Mouse (Mus musculus): Measurements from ENCODE around the gene Smc5. TPM values are rescaled to one million over a fixed set of nuclear protein-coding genes. Genes with fewer than 3 reads are reported as not detected.

Gene Smc5
- polyA plus RNA-seq, 1 experiment from 2014 or later: 36.3 TPM

DNA sequence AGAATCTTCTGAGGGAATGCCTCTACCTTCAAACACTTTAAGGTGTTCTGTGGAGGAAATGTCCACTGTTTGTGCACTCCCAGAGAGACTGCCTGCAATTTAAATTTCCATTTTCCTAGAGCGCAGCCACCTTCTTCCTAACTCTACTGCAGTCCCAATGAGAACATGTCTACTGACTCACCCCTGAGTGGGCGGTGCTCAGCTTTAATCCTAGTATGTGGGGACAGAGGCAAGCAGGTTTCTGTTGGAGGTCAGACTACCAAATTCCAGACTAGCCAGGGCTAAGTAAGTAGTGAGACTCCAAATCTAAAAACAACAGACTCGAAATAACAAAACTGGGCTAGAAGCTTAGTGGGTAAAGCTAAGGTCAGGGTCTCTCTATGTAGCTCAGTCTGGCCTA is 95.2 kb downstream of the Smc5 start:
- no peaks in the 10 kb centered on the region for H3K27me3 ChIP-seq (ENCODE audit: control insufficient read depth, insufficient read depth, low read length)
- no peaks in the 10 kb centered on the region for H3K4me1 ChIP-seq (ENCODE audit: control insufficient read depth, insufficient read depth, low read length)
- H3K4me3 ChIP-seq (replicated peaks; ENCODE audit: low read depth, low read length): no peak overlapping the region
- H3K9me3 ChIP-seq (ENCODE audit: control insufficient read depth, low read length): no peaks in the 10 kb centered on the region
- ATAC-seq (ENCODE audit: low FRiP score, low TSS enrichment): no peak
- no peaks in the 10 kb centered on the region for H3K36me3 ChIP-seq (ENCODE audit: control insufficient read depth, insufficient read depth, low read length)
- no peak overlapping the region for H3K4me2 ChIP-seq (ENCODE audit: low read length)
- no peak overlapping the region for H3K9ac ChIP-seq (replicated peaks; ENCODE audit: low read length)
- 94% methylated on average over 3 of the region's 3 CpGs for WGBS
- no peak for DNase-seq
- no peak overlapping the region for H3K27ac ChIP-seq (replicated peaks; ENCODE audit: low read depth, low read length)

DNA sequence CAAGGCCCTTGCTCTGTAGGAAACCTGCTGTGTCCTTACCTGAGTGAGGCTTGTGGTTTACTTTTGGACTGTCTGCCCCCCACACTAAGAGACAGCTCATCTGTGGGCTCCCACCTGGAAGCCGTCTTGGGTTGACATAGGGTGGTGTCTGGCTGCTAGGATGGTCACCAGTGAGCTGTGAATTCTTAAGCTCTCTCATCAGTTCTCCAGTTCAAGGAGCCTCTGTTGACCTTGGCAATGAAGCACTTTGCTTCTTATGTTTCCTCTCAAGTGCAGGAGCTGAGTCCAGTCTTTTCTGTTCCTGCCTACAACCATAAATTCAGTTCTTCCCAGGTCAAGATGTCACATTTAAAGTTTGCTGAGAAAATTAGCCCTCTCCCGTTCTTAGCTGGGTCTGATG is 98.2 kb downstream of the Smc5 start:
- H3K4me2 ChIP-seq (ENCODE audit: low read length): no peak overlapping the region
- H3K27ac ChIP-seq (replicated peaks; ENCODE audit: low read depth, low read length): no peak overlapping the region
- no peak overlapping the region for H3K4me3 ChIP-seq (replicated peaks; ENCODE audit: low read depth, low read length)
- H3K27me3 ChIP-seq (ENCODE audit: control insufficient read depth, insufficient read depth, low read length): no peaks in the 10 kb centered on the region
- ATAC-seq (ENCODE audit: low FRiP score, low TSS enrichment) (no peak), DNase-seq (no peak)
- WGBS: 87% methylated on average over 2 of the region's 2 CpGs
- H3K9ac ChIP-seq (replicated peaks; ENCODE audit: low read length): no peak overlapping the region
- H3K36me3 ChIP-seq (ENCODE audit: control insufficient read depth, insufficient read depth, low read length): no peaks in the 10 kb centered on the region
- H3K9me3 ChIP-seq (ENCODE audit: control insufficient read depth, low read length): no peaks in the 10 kb centered on the region
- no peaks in the 10 kb centered on the region for H3K4me1 ChIP-seq (ENCODE audit: control insufficient read depth, insufficient read depth, low read length)

DNA sequence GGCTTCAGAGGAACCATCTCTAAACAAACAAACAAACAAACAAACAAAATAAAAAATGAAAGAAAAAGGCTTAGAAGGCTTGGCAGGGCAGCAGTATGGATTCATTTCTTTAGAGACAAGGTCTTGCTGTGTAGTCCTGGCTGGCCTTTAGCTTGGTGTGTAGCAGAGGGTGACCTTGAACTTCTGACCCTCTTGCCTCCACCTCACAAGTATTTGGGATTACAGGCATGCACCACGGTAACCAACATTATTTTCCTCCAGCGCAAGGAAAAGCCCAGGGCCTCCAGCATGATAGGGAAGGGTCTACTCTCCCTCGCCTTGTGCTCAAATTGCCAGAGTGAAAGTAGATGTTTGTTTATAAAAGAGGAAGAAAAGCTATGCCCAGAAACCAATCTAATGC is 98.6 kb downstream of the Smc5 start:
- no peaks in the 10 kb centered on the region for H3K36me3 ChIP-seq (ENCODE audit: control insufficient read depth, insufficient read depth, low read length)
- H3K4me2 ChIP-seq (ENCODE audit: low read length): no peak overlapping the region
- no peak overlapping the region for H3K9ac ChIP-seq (replicated peaks; ENCODE audit: low read length)
- H3K27me3 ChIP-seq (ENCODE audit: control insufficient read depth, insufficient read depth, low read length): no peaks in the 10 kb centered on the region
- no peaks in the 10 kb centered on the region for H3K4me1 ChIP-seq (ENCODE audit: control insufficient read depth, insufficient read depth, low read length)
- no peak overlapping the region for H3K27ac ChIP-seq (replicated peaks; ENCODE audit: low read depth, low read length)
- no peak overlapping the region for H3K4me3 ChIP-seq (replicated peaks; ENCODE audit: low read depth, low read length)
- ATAC-seq (ENCODE audit: low FRiP score, low TSS enrichment) (no peak), DNase-seq (no peak)
- no peaks in the 10 kb centered on the region for H3K9me3 ChIP-seq (ENCODE audit: control insufficient read depth, low read length)
- WGBS: 76% methylated on average over 3 of the region's 3 CpGs

DNA sequence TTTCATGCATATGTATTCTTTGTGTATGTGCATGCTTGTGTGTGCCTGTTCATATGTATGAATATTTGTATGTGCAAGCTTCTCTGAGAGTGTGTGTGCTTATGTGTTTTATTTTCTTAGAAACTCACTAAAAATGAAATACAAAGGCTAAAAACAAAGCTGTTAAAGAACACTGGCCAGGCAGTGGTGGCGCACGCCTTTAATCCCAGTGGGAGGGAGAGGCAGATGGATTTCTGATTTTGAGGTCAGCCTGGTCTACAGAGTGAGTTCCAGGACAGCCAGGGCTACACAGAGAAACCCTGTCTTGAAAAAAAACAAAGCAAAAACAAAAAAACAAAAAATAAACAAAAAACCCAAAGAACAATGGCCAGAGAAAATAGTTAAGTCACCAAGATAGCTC is 102.6 kb downstream of the Smc5 start:
- Histone ChIP-seq H3K4me2 (ENCODE audit: low read length) (no peak overlapping the region), H3K27me3 (ENCODE audit: control insufficient read depth, insufficient read depth, low read length) (no peaks in the 10 kb centered on the region), H3K36me3 (ENCODE audit: control insufficient read depth, insufficient read depth, low read length) (no peaks in the 10 kb centered on the region), H3K4me1 (ENCODE audit: control insufficient read depth, insufficient read depth, low read length) (no peaks in the 10 kb centered on the region), H3K9me3 (ENCODE audit: control insufficient read depth, low read length) (no peaks in the 10 kb centered on the region), H3K4me3 (replicated peaks; ENCODE audit: low read depth, low read length) (no peak overlapping the region), H3K27ac (replicated peaks; ENCODE audit: low read depth, low read length) (no peak overlapping the region), H3K9ac (replicated peaks; ENCODE audit: low read length) (no peak overlapping the region)
- ATAC-seq (ENCODE audit: low FRiP score, low TSS enrichment): no peak
- no peak for DNase-seq
- WGBS: 95% methylated on average over 2 of the region's 2 CpGs

DNA sequence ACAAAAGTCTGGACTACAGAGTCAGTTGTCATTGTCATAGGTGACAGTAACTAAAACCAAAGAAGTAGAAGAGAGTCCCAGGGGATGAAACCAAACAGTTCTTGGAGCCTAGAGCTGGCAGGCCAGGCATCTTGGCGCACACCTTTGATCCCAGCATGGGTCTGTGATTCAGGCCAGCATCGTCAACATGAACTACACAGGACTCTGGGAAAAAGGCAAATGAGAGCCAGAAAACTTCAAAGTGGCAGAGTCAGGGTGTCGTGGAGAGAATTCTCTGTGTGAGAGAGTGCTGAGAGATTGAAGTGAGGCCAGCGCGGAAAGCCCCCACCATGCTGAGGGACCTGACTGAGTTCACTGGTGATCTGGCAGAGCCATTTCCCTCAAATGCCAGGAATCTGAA is 103.2 kb downstream of the Smc5 start:
- no peaks in the 10 kb centered on the region for H3K27me3 ChIP-seq (ENCODE audit: control insufficient read depth, insufficient read depth, low read length)
- no peak for DNase-seq
- H3K27ac ChIP-seq (replicated peaks; ENCODE audit: low read depth, low read length): no peak overlapping the region
- no peaks in the 10 kb centered on the region for H3K9me3 ChIP-seq (ENCODE audit: control insufficient read depth, low read length)
- no peaks in the 10 kb centered on the region for H3K4me1 ChIP-seq (ENCODE audit: control insufficient read depth, insufficient read depth, low read length)
- no peak overlapping the region for H3K9ac ChIP-seq (replicated peaks; ENCODE audit: low read length)
- no peak for ATAC-seq (ENCODE audit: low FRiP score, low TSS enrichment)
- H3K4me3 ChIP-seq (replicated peaks; ENCODE audit: low read depth, low read length): no peak overlapping the region
- no peak overlapping the region for H3K4me2 ChIP-seq (ENCODE audit: low read length)
- WGBS: 89% methylated on average over 5 of the region's 5 CpGs
- no peaks in the 10 kb centered on the region for H3K36me3 ChIP-seq (ENCODE audit: control insufficient read depth, insufficient read depth, low read length)

DNA sequence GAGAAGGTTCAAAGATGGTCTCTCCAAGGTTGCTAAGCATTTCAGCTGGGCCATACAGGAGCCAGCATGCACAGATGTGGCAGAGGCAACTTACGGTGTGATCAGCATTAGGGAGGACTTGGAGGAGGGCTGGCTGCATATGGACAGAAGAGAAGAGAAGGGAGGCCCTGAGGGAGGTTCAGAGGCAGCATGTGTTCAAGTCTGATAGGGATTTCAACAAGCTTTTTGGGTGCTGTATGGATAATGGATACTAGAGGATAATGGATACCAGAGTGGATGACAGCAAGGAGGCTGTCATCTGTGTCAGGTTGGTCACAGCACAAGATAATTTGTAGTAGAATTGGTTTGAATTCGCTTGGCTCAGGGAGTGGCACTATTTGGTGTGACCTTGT is 104.0 kb downstream of the Smc5 start:
- WGBS: 92% methylated on average over 2 of the region's 2 CpGs
- Histone ChIP-seq H3K36me3 (ENCODE audit: control insufficient read depth, insufficient read depth, low read length) (no peaks in the 10 kb centered on the region), H3K27me3 (ENCODE audit: control insufficient read depth, insufficient read depth, low read length) (no peaks in the 10 kb centered on the region), H3K9ac (replicated peaks; ENCODE audit: low read length) (no peak overlapping the region), H3K27ac (replicated peaks; ENCODE audit: low read depth, low read length) (no peak overlapping the region), H3K9me3 (ENCODE audit: control insufficient read depth, low read length) (no peaks in the 10 kb centered on the region), H3K4me3 (replicated peaks; ENCODE audit: low read depth, low read length) (no peak overlapping the region), H3K4me2 (ENCODE audit: low read length) (no peak overlapping the region), H3K4me1 (ENCODE audit: control insufficient read depth, insufficient read depth, low read length) (no peaks in the 10 kb centered on the region)
- DNase-seq: no peak
- ATAC-seq (ENCODE audit: low FRiP score, low TSS enrichment): no peak

DNA sequence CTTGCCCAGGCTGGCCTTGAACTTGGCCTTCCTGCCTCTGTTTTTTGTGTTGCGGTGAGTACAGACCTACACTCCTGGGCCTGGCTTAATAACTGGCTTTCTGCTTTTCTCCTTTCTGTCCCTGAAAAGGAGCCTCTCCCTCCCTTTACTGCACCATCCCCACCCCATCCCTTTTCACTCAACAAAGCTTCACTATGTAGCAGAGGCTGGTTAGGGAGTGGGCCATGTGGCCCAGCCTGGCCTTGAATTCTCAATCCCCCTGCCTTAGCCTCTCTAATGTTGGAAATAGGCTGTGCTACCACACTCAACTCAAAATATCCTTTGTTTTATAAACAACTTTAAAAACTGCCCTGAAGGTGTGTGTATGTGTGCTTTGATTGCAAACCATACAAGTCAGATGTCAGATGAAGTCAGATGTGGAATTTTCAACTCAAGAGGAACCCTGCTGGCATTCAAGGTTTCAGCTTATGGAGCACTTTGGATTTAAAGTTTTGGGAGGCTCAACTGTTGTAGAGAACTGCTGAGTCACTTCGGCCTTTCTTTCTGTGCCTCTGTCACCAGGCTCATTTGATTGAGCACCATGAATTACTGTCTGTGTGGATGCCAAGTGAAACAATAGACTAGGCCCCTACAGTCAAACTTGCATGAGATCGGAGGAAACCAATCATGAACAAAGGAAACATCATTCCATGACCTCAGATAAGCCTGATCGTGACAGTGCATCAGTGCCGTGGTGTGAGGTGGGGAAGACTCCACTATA is 104.6 kb downstream of the Smc5 start:
- ATAC-seq (ENCODE audit: low FRiP score, low TSS enrichment) (no peak), DNase-seq (no peak)
- H3K27me3 ChIP-seq (ENCODE audit: control insufficient read depth, insufficient read depth, low read length): no peaks in the 10 kb centered on the region
- no peaks in the 10 kb centered on the region for H3K36me3 ChIP-seq (ENCODE audit: control insufficient read depth, insufficient read depth, low read length)
- 87% methylated on average over 5 of the region's 5 CpGs for WGBS
- H3K4me3 ChIP-seq (replicated peaks; ENCODE audit: low read depth, low read length): no peak overlapping the region
- no peaks in the 10 kb centered on the region for H3K9me3 ChIP-seq (ENCODE audit: control insufficient read depth, low read length)
- H3K4me2 ChIP-seq (ENCODE audit: low read length): no peak overlapping the region
- H3K27ac ChIP-seq (replicated peaks; ENCODE audit: low read depth, low read length): no peak overlapping the region
- H3K4me1 ChIP-seq (ENCODE audit: control insufficient read depth, insufficient read depth, low read length): no peaks in the 10 kb centered on the region
- no peak overlapping the region for H3K9ac ChIP-seq (replicated peaks; ENCODE audit: low read length)

DNA sequence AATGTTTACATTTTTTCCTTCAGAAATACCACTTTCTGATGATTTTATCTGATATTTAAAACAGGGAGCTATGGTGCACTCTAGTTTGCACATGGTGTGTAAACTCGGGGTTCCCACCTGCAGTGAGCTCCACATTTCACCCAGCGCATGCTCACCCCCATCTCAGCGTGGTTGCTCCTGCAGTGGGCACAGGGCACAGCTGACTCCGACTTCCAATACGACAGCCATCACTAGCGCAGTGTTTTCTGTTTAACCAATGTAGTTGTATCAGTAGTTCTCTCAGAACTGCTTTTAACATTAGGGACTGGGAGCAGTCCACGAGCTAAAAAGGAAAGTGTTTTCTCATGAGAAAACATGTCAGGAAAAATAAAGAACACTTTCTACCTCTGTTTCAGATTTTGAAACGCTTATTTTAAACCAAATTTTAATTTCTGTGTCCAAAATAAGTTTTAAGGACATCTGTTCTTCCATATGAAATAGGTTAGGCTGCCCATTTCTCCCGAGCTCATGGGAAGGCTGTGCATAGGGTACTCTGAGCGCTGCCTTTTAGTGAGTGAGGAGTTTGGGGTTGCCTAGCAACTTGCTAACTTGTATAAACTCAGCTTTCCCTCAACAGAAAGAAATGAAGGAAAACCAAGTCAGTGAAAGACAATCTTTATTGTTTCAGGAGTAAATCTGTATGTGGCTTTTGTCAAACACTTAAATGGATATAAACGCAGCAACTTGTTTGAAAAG is 107.0 kb downstream of the Smc5 start:
- H3K36me3 ChIP-seq (ENCODE audit: control insufficient read depth, insufficient read depth, low read length): no peaks in the 10 kb centered on the region
- WGBS: 68% methylated on average over 11 of the region's 11 CpGs
- H3K4me1 ChIP-seq (ENCODE audit: control insufficient read depth, insufficient read depth, low read length): no peaks in the 10 kb centered on the region
- DNase-seq: peak; percentile 26
- no peaks in the 10 kb centered on the region for H3K9me3 ChIP-seq (ENCODE audit: control insufficient read depth, low read length)
- no peak overlapping the region for H3K27ac ChIP-seq (replicated peaks; ENCODE audit: low read depth, low read length)
- no peak overlapping the region for H3K9ac ChIP-seq (replicated peaks; ENCODE audit: low read length)
- H3K27me3 ChIP-seq (ENCODE audit: control insufficient read depth, insufficient read depth, low read length): no peaks in the 10 kb centered on the region
- ATAC-seq (ENCODE audit: low FRiP score, low TSS enrichment): no peak
- no peak overlapping the region for H3K4me3 ChIP-seq (replicated peaks; ENCODE audit: low read depth, low read length)
- no peak overlapping the region for H3K4me2 ChIP-seq (ENCODE audit: low read length)

DNA sequence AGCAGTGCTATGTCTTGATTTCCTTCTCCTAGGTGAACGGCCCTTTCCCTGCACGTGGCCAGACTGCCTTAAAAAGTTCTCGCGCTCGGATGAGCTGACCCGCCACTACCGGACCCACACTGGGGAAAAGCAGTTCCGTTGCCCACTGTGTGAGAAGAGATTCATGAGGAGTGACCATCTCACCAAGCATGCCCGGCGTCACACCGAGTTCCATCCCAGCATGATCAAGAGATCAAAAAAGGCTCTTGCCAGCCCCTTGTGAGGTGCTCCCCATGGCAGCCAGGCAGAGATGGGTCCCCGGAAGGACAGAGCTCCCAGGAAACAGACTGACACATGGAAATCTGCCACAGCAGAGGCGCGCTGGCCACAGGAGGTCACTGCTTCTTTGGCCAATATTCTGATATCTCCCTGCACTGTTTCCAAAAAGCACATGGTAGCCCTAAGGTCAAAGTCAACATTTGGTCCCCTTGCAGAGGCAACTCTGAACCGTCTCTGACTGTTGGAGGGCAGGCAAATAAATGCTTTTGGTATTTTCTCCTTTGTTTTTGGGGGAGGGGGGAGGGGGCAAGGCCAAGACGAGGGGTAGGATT is 109.0 kb downstream of the Smc5 start:
- Histone ChIP-seq H3K36me3 (ENCODE audit: control insufficient read depth, insufficient read depth, low read length) (no peaks in the 10 kb centered on the region), H3K4me3 (replicated peaks; ENCODE audit: low read depth, low read length) (no peak overlapping the region), H3K27ac (replicated peaks; ENCODE audit: low read depth, low read length) (no peak overlapping the region), H3K4me2 (ENCODE audit: low read length) (no peak overlapping the region), H3K4me1 (ENCODE audit: control insufficient read depth, insufficient read depth, low read length) (no peaks in the 10 kb centered on the region), H3K27me3 (ENCODE audit: control insufficient read depth, insufficient read depth, low read length) (no peaks in the 10 kb centered on the region), H3K9ac (replicated peaks; ENCODE audit: low read length) (no peak overlapping the region), H3K9me3 (ENCODE audit: control insufficient read depth, low read length) (no peaks in the 10 kb centered on the region)
- DNase-seq (no peak), ATAC-seq (ENCODE audit: low FRiP score, low TSS enrichment) (no peak)
- 91% methylated on average over 16 of the region's 16 CpGs for WGBS
